Mouse (Mus musculus) liver, embryonic 11.5 days (tissue): ENCODE data around the gene Fto. TPM values are rescaled to one million over a fixed set of nuclear protein-coding genes. Genes with fewer than 3 reads are reported as not detected.

Experiments
- ATAC-seq: fragments of 200-750 bp; cut with Nextera tagmentation; replicated peaks from 2 replicates; pipeline ENCODE4 v1.8.0; 2017; ENCODE audit warnings: moderate number of reproducible peaks, mild to moderate bottlenecking, moderate TSS enrichment, moderate library complexity; ENCODE audit not compliant: low FRiP score
- DNase-seq: peaks from one replicate; pipeline ENCODE4 v3.0.0-alpha.2; 2017; ENCODE audit warnings: low spot score
- H3K27ac ChIP-seq: fragments of 300-500 bp; sonication (generic); 2 replicates; pipeline ENCODE4 v1.5.1; 2014; ENCODE audit warnings: mild to moderate bottlenecking, low read depth, low read length, control low read depth
- H3K27me3 ChIP-seq: fragments of 300-500 bp; sonication (generic); replicated peaks from 2 replicates; pipeline ENCODE4 v1.6.1; 2014; ENCODE audit warnings: low read length, mixed read lengths; ENCODE audit not compliant: control insufficient read depth, insufficient read depth
- H3K36me3 ChIP-seq: fragments of 300-500 bp; sonication (generic); 2 replicates; pipeline ENCODE4 v1.6.1; 2014; ENCODE audit warnings: mild to moderate bottlenecking, low read length, moderate library complexity, mixed read lengths; ENCODE audit not compliant: control insufficient read depth, insufficient read depth
- H3K4me1 ChIP-seq: fragments of 300-500 bp; sonication (generic); replicated peaks from 2 replicates; pipeline ENCODE4 v1.6.1; 2014; ENCODE audit warnings: low read length, mixed read lengths; ENCODE audit not compliant: control insufficient read depth, insufficient read depth
- H3K4me2 ChIP-seq: fragments of 300-500 bp; sonication (generic); 2 replicates; pipeline ENCODE4 v1.6.1; 2014; ENCODE audit warnings: mild to moderate bottlenecking, control low read depth, moderate library complexity
- H3K4me3 ChIP-seq: fragments of 300-500 bp; sonication (generic); 2 replicates; pipeline ENCODE4 v1.5.1; 2014; ENCODE audit warnings: low read depth, low read length, control low read depth
- H3K9ac ChIP-seq: fragments of 300-500 bp; sonication (generic); 2 replicates; pipeline ENCODE4 v1.6.1; 2014; ENCODE audit warnings: low read depth, low read length, control low read depth
- H3K9me3 ChIP-seq: fragments of 300-500 bp; sonication (generic); 2 replicates; pipeline ENCODE4 v1.6.1; 2016; ENCODE audit warnings: low read length, inconsistent platforms, mixed read lengths; ENCODE audit not compliant: control insufficient read depth
- WGBS: fragments of 180-500 bp; shearing (Covaris S2); extraction: QIAGEN DNeasy Blood & Tissue Kit; methylation state at CpG from one replicate; pipeline ENCODE4 v1.1.7; 2014; 5-methylcytosine and 5-hydroxymethylcytosine counted together
- polyA plus RNA-seq: library from polyadenylated mRNA; unstranded; fragments of >200 nt; fragmentation: Nextera tagmentation; extraction: Ambion mirVana; gene quantifications from 2 replicates; pipeline ENCODE4 v1.2.1, GENCODE M21; 2014

Gene Fto
- polyA plus RNA-seq, 1 experiment from 2014 or later, result 56.1 TPM

- H3K9me3 ChIP-seq, result no peaks in the 10 kb centered on the region
- no peak for ATAC-seq
- peaks cover 17% of the 10 kb centered on the region for H3K4me1 ChIP-seq
- no peaks in the 10 kb centered on the region for H3K27me3 ChIP-seq
- no peak overlapping the region for H3K4me2 ChIP-seq
- H3K36me3 ChIP-seq, result no peaks in the 10 kb centered on the region
- 89% methylated on average over 7 of the region's 7 CpGs for WGBS
- H3K27ac ChIP-seq, result no peak overlapping the region
- H3K4me3 ChIP-seq, result no peak overlapping the region
- DNase-seq, result no peak
- H3K9ac ChIP-seq, result no peak overlapping the region
These were observed 257.5 kb downstream of the Fto start for GRCm38 (mm10) chr8:91570809-91571208.

DNA sequence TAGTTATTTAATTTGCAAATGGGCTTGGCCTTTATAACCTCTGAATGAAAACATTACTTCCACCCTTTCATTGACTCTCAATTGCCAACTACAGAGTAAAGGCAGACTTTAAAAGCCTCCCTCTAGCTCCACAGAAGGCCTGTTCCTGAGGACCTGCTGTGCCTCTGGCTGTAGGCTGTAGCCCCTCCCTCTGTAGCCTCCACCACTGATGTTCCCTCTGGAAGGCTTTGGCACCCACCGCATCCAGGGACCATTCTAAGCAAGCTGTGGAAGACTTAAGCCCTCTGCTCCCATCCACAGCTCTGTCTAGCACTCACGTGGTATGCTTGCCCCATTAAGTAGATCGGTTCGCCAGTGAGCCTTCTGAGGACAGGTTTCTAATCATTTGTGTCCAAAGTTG lies 258.7 kb downstream of the Fto start:
- no peak for ATAC-seq
- no peak overlapping the region for H3K4me2 ChIP-seq
- WGBS, result 66% methylated on average over 4 of the region's 4 CpGs
- no peak overlapping the region for H3K9ac ChIP-seq
- no peaks in the 10 kb centered on the region for H3K9me3 ChIP-seq
- no peaks in the 10 kb centered on the region for H3K36me3 ChIP-seq
- no peak overlapping the region for H3K27ac ChIP-seq
- peaks cover 11% of the 10 kb centered on the region; the same call in 1 of the 2 replicates for H3K4me1 ChIP-seq
- DNase-seq, result no peak
- no peak overlapping the region for H3K4me3 ChIP-seq
- no peaks in the 10 kb centered on the region for H3K27me3 ChIP-seq

DNA sequence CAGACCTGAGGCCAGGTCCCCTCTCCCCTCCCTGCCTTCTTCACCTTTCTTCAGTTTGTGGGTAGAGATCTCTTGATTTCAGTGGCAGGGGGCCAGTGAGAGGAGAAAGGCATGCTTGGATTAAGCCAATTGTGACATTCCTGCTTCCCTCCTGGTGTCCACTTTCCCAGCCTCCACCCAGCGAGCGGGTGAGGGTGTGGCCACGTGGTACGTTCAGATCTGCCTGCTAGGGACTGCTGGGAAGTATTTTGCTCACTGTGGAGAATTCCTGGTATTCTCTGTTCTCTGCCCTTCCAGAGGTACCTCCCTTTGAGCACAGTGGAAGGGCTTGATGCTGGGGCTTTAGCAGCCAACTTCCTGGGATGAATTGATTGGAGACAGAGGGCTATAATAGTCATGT lies 259.3 kb downstream of the Fto start:
- Histone ChIP-seq H3K4me2 (no peak overlapping the region), H3K4me3 (no peak overlapping the region), H3K4me1 (peaks cover 11% of the 10 kb centered on the region; the same call in 1 of the 2 replicates), H3K27me3 (no peaks in the 10 kb centered on the region), H3K36me3 (no peaks in the 10 kb centered on the region), H3K9me3 (no peaks in the 10 kb centered on the region), H3K27ac (no peak overlapping the region), H3K9ac (no peak overlapping the region)
- no peak for ATAC-seq
- DNase-seq, result no peak
- WGBS, result 46% methylated on average over 4 of the region's 4 CpGs

DNA sequence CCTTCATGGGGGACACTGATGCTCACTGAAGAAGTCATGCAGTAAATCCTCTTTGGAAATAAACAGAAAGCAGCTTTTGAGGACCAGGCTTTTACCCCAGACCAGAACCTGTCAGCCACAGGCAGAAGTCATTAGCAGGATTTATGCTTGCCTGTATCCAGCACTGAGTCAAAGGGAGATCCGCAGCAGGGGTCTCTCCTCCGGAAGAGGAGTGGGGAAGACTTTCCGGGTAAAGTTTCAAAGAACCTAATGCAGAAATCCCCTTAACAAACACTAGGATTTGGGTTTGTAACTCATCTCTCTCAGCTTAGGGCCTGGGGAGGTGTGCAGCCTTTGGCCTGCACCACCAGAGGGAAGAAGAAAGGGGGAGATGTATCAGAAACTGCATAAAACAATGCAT lies 262.3 kb downstream of the Fto start:
- ATAC-seq (no peak), DNase-seq (no peak)
- Histone ChIP-seq H3K36me3 (no peaks in the 10 kb centered on the region), H3K4me1 (no peaks in the 10 kb centered on the region), H3K4me3 (no peak overlapping the region), H3K27ac (no peak overlapping the region), H3K9ac (no peak overlapping the region), H3K4me2 (no peak overlapping the region), H3K9me3 (no peaks in the 10 kb centered on the region), H3K27me3 (no peaks in the 10 kb centered on the region)
- WGBS, result 46% methylated on average over 3 of the region's 3 CpGs

GRCm38 (mm10) chr8:91576086-91576917 lies 263.0 kb downstream of the Fto start:
- Histone ChIP-seq H3K9ac (no peak overlapping the region), H3K27ac (no peak overlapping the region), H3K36me3 (no peaks in the 10 kb centered on the region), H3K4me2 (no peak overlapping the region), H3K4me3 (no peak overlapping the region), H3K4me1 (no peaks in the 10 kb centered on the region), H3K27me3 (no peaks in the 10 kb centered on the region), H3K9me3 (no peaks in the 10 kb centered on the region)
- ATAC-seq (no peak), DNase-seq (no peak)
- WGBS, result 50% methylated on average over 17 of the region's 17 CpGs

DNA sequence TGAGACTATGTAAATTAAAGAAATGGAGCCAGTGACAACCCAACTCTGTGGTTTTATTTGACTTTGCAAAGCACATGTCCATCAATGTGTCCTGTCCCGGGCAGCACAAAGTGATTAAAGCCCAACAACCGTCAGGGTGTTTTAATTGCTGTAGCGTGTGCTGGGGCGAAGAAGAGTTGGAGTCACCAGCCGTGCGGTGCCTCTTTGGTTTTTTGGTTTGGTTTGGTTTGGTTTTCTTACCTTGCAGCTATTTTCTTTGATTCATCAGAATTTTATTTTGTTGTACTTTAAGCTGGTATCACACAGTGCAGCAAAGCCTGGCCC lies 263.6 kb downstream of the Fto start:
- Histone ChIP-seq H3K36me3 (no peaks in the 10 kb centered on the region), H3K4me1 (no peaks in the 10 kb centered on the region), H3K27me3 (no peaks in the 10 kb centered on the region), H3K9ac (no peak overlapping the region), H3K27ac (no peak overlapping the region), H3K4me2 (no peak overlapping the region), H3K4me3 (no peak overlapping the region), H3K9me3 (no peaks in the 10 kb centered on the region)
- DNase-seq (no peak), ATAC-seq (no peak)
- WGBS, result 64% methylated on average over 6 of the region's 6 CpGs

DNA sequence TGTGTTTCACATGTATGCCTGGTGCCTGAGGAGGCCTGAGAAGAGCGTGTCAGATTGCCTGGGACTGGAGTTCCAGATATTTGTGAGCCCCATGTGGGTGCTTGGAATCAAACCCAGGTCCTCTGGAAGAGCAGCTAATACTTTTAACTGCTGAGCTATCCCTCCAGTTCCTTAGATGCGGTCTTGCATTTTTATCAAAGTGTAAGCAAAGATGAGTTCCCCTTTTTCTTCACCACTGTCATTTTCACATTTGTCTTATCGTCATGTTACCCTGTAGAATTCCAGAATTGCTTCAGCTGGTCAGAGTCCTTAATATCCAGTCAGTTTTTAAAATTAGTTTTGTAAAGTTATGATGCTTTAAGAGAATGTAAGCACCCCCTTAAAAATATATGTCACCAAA lies 264.3 kb downstream of the Fto start:
- Histone ChIP-seq H3K9ac (no peak overlapping the region), H3K4me1 (no peaks in the 10 kb centered on the region), H3K4me3 (no peak overlapping the region), H3K4me2 (no peak overlapping the region), H3K27me3 (no peaks in the 10 kb centered on the region), H3K9me3 (no peaks in the 10 kb centered on the region), H3K36me3 (no peaks in the 10 kb centered on the region), H3K27ac (no peak overlapping the region)
- DNase-seq (no peak), ATAC-seq (no peak)
- WGBS, result 77% methylated on average over 3 of the region's 3 CpGs

GRCm38 (mm10) chr8:91584620-91585415 lies 271.5 kb downstream of the Fto start:
- H3K4me1 ChIP-seq, result no peaks in the 10 kb centered on the region
- no peak overlapping the region for H3K4me3 ChIP-seq
- no peak for ATAC-seq
- no peaks in the 10 kb centered on the region for H3K27me3 ChIP-seq
- no peak overlapping the region for H3K9ac ChIP-seq
- no peaks in the 10 kb centered on the region for H3K36me3 ChIP-seq
- H3K27ac ChIP-seq, result no peak overlapping the region
- H3K4me2 ChIP-seq, result no peak overlapping the region
- no peaks in the 10 kb centered on the region for H3K9me3 ChIP-seq
- 80% methylated on average over 11 of the region's 11 CpGs for WGBS
- no peak for DNase-seq
